Mouse (Mus musculus) intestine, postnatal 0 days (tissue): Measurements from ENCODE around the gene Gbgt1. TPM values are rescaled to one million over a fixed set of nuclear protein-coding genes. Genes with fewer than 3 reads are reported as not detected.
A peak's percentile ranks its signal among the peaks of the same experiment; 100 is the strongest.

Experiments
- ATAC-seq: fragments of 200-750 bp; cut with Nextera tagmentation; 2 replicates; pipeline ENCODE4 v1.8.0; 2017; ENCODE audit warnings: mild to moderate bottlenecking, moderate TSS enrichment, moderate library complexity
- H3K27ac ChIP-seq: fragments of 300-500 bp; sonication (generic); 2 replicates; pipeline ENCODE4 v1.5.1; 2014; ENCODE audit warnings: mild to moderate bottlenecking, low read depth, low read length, moderate library complexity
- H3K27me3 ChIP-seq: fragments of 300-500 bp; sonication (generic); replicated peaks from 2 replicates; pipeline ENCODE4 v1.6.1; 2014; ENCODE audit warnings: low read length, mixed read lengths; ENCODE audit not compliant: control insufficient read depth, insufficient read depth
- H3K36me3 ChIP-seq: fragments of 300-500 bp; sonication (generic); 2 replicates; pipeline ENCODE4 v1.6.1; 2014; ENCODE audit warnings: mild to moderate bottlenecking, moderate library complexity; ENCODE audit not compliant: control insufficient read depth, insufficient read depth
- H3K4me1 ChIP-seq: fragments of 300-500 bp; sonication (generic); replicated peaks from 2 replicates; pipeline ENCODE4 v1.6.1; 2014; ENCODE audit warnings: antibody characterized with exemption, low read length, mixed read lengths; ENCODE audit not compliant: control insufficient read depth, insufficient read depth
- H3K4me2 ChIP-seq: fragments of 300-500 bp; sonication (generic); replicated peaks from 2 replicates; pipeline ENCODE4 v1.6.1; 2014; ENCODE audit warnings: low read depth, mild to moderate bottlenecking, moderate library complexity
- H3K4me3 ChIP-seq: fragments of 300-500 bp; sonication (generic); 2 replicates; pipeline ENCODE4 v1.5.1; 2014; ENCODE audit warnings: low read depth, low read length
- H3K9ac ChIP-seq: fragments of 300-500 bp; sonication (generic); 2 replicates; pipeline ENCODE4 v1.6.1; 2014; ENCODE audit warnings: mild to moderate bottlenecking, low read depth, low read length
- H3K9me3 ChIP-seq: fragments of 300-500 bp; sonication (generic); 2 replicates; pipeline ENCODE4 v1.6.1; 2016; ENCODE audit warnings: mixed run types; ENCODE audit not compliant: control insufficient read depth
- CTCF ChIP-seq: sonication (generic); IDR thresholded peaks from 2 replicates; pipeline ENCODE4 v1.5.1; 2016; ENCODE audit warnings: low read depth, mild to moderate bottlenecking, control low read depth, antibody characterized with exemption, moderate library complexity
- WGBS: fragments of 180-500 bp; shearing (Covaris S2); extraction: QIAGEN DNeasy Blood & Tissue Kit; methylation state at CpG from one replicate; pipeline ENCODE4 v1.1.7; 2014; 5-methylcytosine and 5-hydroxymethylcytosine counted together
- polyA plus RNA-seq: library from polyadenylated mRNA; unstranded; fragments of >200 nt; fragmentation: Nextera tagmentation; extraction: Ambion mirVana; gene quantifications from 2 replicates; pipeline ENCODE4 v1.2.1, GENCODE M21; 2015

Gene Gbgt1
- polyA plus RNA-seq, 1 experiment from 2014 or later: 1.6 TPM

DNA sequence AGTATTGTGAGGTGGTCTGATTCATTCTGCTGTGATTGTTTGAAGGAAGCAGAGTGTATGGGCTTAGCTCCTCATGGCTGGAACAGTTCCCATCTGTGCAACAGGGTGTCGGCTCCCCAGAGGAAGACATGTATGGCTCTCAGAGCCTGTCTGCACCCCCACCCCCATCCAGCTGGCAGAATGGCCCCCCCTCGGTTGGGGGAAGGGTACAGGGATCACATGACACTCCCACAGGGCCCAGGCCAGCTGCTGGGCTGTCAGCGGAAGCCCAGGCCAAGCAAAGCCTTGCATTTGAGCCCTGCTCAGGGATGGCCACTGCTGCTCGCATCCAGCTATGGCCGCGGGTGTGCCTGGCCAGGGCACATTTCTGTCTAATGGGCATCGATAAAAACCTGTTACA is 42.5 kb downstream of the Gbgt1 start:
- no peak overlapping the region for H3K4me3 ChIP-seq
- 0 out of 2 replicates have a peak overlapping the region, but pooled peaks have one; percentile 9 for H3K4me2 ChIP-seq
- peaks cover 31% of the 10 kb centered on the region for H3K36me3 ChIP-seq
- TF ChIP-seq CTCF: no peak
- peak overlapping the region; percentile 54; the same call in 1 of the 2 replicates for H3K27ac ChIP-seq
- peak; percentile 29; the same call in 1 of the 2 replicates for ATAC-seq
- no peak overlapping the region for H3K9ac ChIP-seq
- WGBS: 57% methylated on average over 7 of the region's 7 CpGs
- H3K4me1 ChIP-seq: peaks cover 23% of the 10 kb centered on the region; the same call in 1 of the 2 replicates
- no peaks in the 10 kb centered on the region for H3K9me3 ChIP-seq
- no peaks in the 10 kb centered on the region for H3K27me3 ChIP-seq

DNA sequence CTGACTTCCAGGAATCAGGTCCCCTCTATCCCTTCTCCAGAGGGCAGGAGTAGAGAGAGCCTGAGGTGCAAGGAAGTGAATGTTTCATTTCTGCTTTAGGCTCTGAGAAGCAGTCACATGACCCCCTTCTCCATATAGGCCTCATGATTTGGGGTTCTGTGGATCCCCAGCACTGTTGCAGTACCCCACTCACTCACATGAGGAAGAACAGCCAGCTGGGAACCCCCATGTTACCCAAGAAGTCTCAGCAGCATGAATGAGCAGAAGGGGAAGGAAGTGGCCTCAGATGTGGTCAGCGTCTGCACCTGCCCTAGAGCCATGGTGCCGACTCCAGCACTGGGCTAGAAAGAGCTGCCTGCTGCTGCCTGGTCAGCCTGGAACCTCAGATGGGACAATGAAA is 43.3 kb downstream of the Gbgt1 start:
- no peak for TF ChIP-seq CTCF
- H3K27me3 ChIP-seq: no peaks in the 10 kb centered on the region
- WGBS: 77% methylated on average over 2 of the region's 2 CpGs
- no peak overlapping the region for H3K4me2 ChIP-seq
- ATAC-seq: no peak
- H3K27ac ChIP-seq: peak overlapping the region; percentile 21; the same call in 1 of the 2 replicates
- H3K9me3 ChIP-seq: no peaks in the 10 kb centered on the region
- H3K9ac ChIP-seq: no peak overlapping the region
- peaks cover 38% of the 10 kb centered on the region for H3K36me3 ChIP-seq
- H3K4me1 ChIP-seq: 0 out of 2 replicates have a peak, but pooled peaks cover 23% of the 10 kb centered on the region
- no peak overlapping the region for H3K4me3 ChIP-seq

DNA sequence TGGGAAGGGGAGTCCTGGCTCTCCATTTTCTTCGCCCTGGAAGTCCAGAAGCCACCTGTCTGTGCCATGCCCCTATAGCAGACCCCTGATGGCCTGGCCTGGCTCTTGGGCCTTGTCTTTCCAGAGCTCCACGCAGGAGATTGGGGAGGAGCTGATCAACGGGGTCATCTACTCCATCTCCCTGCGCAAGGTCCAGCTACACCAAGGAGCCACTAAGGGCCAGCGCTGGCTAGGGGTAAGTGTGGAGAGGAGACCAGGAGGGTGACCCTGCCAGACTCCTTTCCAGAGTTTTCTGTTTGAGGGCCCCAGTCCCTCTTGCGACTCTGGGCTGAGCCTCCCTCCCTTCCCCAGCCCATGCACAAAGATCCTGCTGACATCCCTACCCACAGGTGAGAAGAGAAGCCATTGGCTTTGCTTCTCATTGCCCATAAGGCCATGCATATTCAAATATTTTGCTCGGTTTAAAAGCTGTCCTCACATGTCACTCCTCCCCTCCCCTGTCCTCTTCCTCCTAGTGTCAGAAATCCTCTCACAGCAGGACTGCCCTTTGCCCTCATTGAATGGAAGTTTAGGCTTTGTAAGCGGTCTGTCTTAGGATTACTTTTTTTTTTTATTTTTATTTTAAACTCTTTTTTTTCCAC is 44.0 kb downstream of the Gbgt1 start:
- H3K4me2 ChIP-seq: no peak overlapping the region
- WGBS: 71% methylated on average over 8 of the region's 8 CpGs
- peak overlapping the region; percentile 21; the same call in 1 of the 2 replicates for H3K27ac ChIP-seq
- no peak overlapping the region for H3K9ac ChIP-seq
- H3K36me3 ChIP-seq: peaks cover 46% of the 10 kb centered on the region
- H3K27me3 ChIP-seq: no peaks in the 10 kb centered on the region
- H3K4me3 ChIP-seq: no peak overlapping the region
- 0 out of 2 replicates have a peak, but pooled peaks cover 23% of the 10 kb centered on the region for H3K4me1 ChIP-seq
- ATAC-seq: no peak
- no peaks in the 10 kb centered on the region for H3K9me3 ChIP-seq
- no peak for TF ChIP-seq CTCF

DNA sequence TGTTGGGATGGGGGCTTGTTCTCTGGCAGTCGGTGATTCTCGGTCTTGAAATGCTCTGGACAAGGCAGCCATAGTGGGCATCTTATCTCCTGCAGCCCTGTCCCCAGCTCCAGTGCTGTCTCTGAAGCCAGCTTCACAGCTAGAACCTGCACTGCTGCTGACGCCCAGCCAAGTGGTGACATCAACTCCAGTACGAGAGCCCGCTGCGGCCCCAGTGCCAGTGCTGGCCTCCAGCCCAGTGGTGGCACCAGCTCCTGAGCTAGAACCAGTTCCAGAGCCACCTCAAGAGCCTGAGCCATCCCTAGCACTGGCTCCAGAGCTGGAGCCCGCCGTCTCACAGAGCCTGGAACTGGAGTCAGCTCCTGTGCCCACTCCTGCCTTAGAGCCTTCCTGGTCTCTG is 47.2 kb downstream of the Gbgt1 start:
- no peak overlapping the region for H3K4me2 ChIP-seq
- H3K27ac ChIP-seq: no peak overlapping the region
- H3K9me3 ChIP-seq: no peaks in the 10 kb centered on the region
- WGBS: 91% methylated on average over 8 of the region's 8 CpGs
- no peaks in the 10 kb centered on the region for H3K27me3 ChIP-seq
- H3K4me1 ChIP-seq: 0 out of 2 replicates have a peak, but pooled peaks cover 13% of the 10 kb centered on the region
- peaks cover 67% of the 10 kb centered on the region for H3K36me3 ChIP-seq
- ATAC-seq: no peak
- no peak overlapping the region for H3K9ac ChIP-seq
- TF ChIP-seq CTCF: no peak
- H3K4me3 ChIP-seq: no peak overlapping the region

DNA sequence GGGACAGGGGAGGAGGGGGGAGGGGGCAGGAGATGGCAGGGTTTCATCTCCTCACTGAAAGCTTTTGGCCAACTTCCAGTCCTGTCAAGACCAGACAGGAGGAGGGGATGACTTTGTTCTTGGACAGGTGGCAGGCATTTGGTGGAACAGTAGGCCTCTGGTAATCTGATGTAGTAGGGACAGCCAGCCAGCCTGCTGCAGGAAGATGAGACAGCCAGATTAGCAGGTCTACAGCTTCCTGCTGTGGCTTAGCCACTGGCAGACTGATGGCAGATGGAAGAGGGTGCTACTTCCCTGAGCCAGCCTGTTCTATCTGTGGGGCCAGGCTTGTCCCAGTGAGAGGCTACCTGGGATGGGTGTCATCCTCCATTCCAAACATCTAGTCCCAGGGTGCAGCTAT is 49.3 kb downstream of the Gbgt1 start:
- no peak overlapping the region for H3K9ac ChIP-seq
- peaks cover 84% of the 10 kb centered on the region for H3K36me3 ChIP-seq
- no peaks in the 10 kb centered on the region for H3K27me3 ChIP-seq
- H3K4me3 ChIP-seq: no peak overlapping the region
- H3K9me3 ChIP-seq: no peaks in the 10 kb centered on the region
- no peak overlapping the region for H3K27ac ChIP-seq
- no peak for ATAC-seq
- H3K4me2 ChIP-seq: no peak overlapping the region
- TF ChIP-seq CTCF: no peak
- H3K4me1 ChIP-seq: no peaks in the 10 kb centered on the region

DNA sequence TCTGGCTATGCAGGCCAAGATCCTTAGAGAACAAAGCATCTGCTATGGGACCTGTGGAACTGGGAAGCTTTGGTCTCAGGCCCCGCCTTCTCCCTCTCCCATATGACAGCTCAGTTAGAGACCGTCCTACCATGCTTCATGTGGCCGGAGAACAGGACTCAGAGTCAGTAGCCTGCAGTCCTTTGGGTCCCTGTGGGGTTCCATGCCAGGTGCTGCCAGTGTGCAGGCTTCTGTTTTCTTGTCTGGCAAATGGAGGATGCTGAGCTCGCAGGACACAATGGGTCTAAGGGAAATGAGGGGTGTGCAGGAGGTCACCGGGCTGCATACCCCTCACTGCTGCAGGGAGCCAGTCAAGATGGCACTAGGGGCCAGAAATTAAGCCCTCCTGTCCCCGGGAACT is 49.9 kb downstream of the Gbgt1 start:
- Histone ChIP-seq H3K4me2 (no peak overlapping the region), H3K27me3 (no peaks in the 10 kb centered on the region), H3K27ac (no peak overlapping the region), H3K4me3 (no peak overlapping the region), H3K36me3 (peaks cover 86% of the 10 kb centered on the region), H3K4me1 (no peaks in the 10 kb centered on the region), H3K9ac (no peak overlapping the region), H3K9me3 (no peaks in the 10 kb centered on the region)
- no peak for TF ChIP-seq CTCF
- WGBS: 73% methylated on average over 6 of the region's 6 CpGs
- ATAC-seq: no peak
